Mouse (Mus musculus) thymus, postnatal 25 days (tissue): ENCODE measurements around the gene Ypel2.

Experiments used
- DNase-seq: peaks from one replicate; pipeline ENCODE4 v3.0.0; 2022

Ypel2 gene

GRCm38 (mm10) chr11:86929531-86929930, 64.0 kb downstream of the Ypel2 start:
- no peak for DNase-seq

GRCm38 (mm10) chr11:86925085-86925638, 68.3 kb downstream of the Ypel2 start:
- DNase-seq: peak; percentile 56

- no peak for DNase-seq
Measured at GRCm38 (mm10) chr11:86924629-86925028, 68.9 kb downstream of the Ypel2 start.

- no peak for DNase-seq
Measured at GRCm38 (mm10) chr11:86923654-86924053, 69.9 kb downstream of the Ypel2 start.

GRCm38 (mm10) chr11:86922029-86922428, 71.5 kb downstream of the Ypel2 start:
- DNase-seq: no peak

GRCm38 (mm10) chr11:86921335-86921734, 72.2 kb downstream of the Ypel2 start:
- no peak for DNase-seq

GRCm38 (mm10) chr11:86920111-86921080, 73.1 kb downstream of the Ypel2 start:
- no peak for DNase-seq

- no peak for DNase-seq
Measured at GRCm38 (mm10) chr11:86919468-86919867, 74.0 kb downstream of the Ypel2 start.

GRCm38 (mm10) chr11:86917536-86917935, 76.0 kb downstream of the Ypel2 start:
- DNase-seq: no peak

GRCm38 (mm10) chr11:86916596-86917249, 76.8 kb downstream of the Ypel2 start:
- no peak for DNase-seq

- no peak for DNase-seq
Measured at GRCm38 (mm10) chr11:86914329-86914728, 79.2 kb downstream of the Ypel2 start.

- no peak for DNase-seq
Measured at GRCm38 (mm10) chr11:86910244-86910643, 83.3 kb downstream of the Ypel2 start.

GRCm38 (mm10) chr11:86909028-86909427, 84.5 kb downstream of the Ypel2 start:
- DNase-seq: no peak

GRCm38 (mm10) chr11:86907889-86908590, 85.5 kb downstream of the Ypel2 start:
- DNase-seq: peak; percentile 35

GRCm38 (mm10) chr11:86906767-86907662, 86.5 kb downstream of the Ypel2 start:
- no peak for DNase-seq

- DNase-seq: peak; percentile 28
Measured at GRCm38 (mm10) chr11:86906257-86906656, 87.2 kb downstream of the Ypel2 start.

GRCm38 (mm10) chr11:86905261-86905660, 88.2 kb downstream of the Ypel2 start:
- DNase-seq: no peak

- DNase-seq: no peak
Measured at GRCm38 (mm10) chr11:86904706-86905105, 88.8 kb downstream of the Ypel2 start.

- DNase-seq: peak; percentile 35
Measured at GRCm38 (mm10) chr11:86898367-86898766, 95.1 kb downstream of the Ypel2 start.

GRCm38 (mm10) chr11:86895567-86895966, 97.9 kb downstream of the Ypel2 start:
- peak; percentile 30 for DNase-seq

GRCm38 (mm10) chr11:86895156-86895555, 98.4 kb downstream of the Ypel2 start:
- no peak for DNase-seq

- DNase-seq: peak; percentile 87
Measured at GRCm38 (mm10) chr11:86894171-86894577, 99.3 kb downstream of the Ypel2 start.
